Mouse (Mus musculus): ENCODE results near the gene Trmu. TPM values are rescaled to one million over a fixed set of nuclear protein-coding genes. Genes with fewer than 3 reads are reported as not detected.

The Trmu gene
- 10 to 100 TPM in 1 of 2 experiments, 1 to 10 TPM in 1; 5.7 to 22.6 TPM for polyA plus RNA-seq (2012; fragmentation: generic; extraction: Trizol)

GRCm38 (mm10) chr15:85878848-85879497 lies at the start of gene Trmu:
Gene Trmu (plus strand): TSS chr15:85879312.

DNA sequence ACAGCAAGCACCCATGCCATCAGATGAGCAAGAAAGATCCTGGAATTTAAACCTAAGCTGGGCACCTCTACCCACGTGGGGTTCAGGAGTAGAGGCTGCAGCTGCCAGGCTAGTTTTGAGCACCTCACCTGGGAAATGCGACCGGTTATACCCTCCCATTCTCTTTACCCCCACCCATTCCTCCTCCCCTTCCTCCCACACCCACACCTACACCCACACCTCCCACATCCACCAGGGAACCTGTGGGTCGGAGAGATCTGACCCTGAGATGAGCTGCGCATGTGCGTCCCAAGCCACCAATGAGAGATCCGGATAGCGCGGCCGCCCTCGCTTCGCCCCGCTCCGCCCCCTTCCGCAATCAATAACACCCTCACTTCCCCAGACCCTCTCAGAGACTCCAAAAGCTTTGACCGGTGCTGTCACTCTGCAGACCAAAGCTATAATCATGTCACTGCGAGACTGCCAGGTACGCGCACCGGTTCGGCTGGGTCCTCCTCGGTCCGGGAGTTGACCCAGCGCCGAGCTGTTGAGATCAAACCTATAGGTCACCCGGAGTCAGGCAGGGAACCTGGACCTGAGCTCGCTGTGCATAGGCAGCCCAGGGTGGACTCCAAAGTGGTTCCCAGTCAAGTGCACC lies 47.0 kb upstream of the Trmu start, which contains the start of gene Ttc38:
TSS of gene Ttc38 (plus strand) at position 353 of the 637 bp plus-strand sequence.

DNA sequence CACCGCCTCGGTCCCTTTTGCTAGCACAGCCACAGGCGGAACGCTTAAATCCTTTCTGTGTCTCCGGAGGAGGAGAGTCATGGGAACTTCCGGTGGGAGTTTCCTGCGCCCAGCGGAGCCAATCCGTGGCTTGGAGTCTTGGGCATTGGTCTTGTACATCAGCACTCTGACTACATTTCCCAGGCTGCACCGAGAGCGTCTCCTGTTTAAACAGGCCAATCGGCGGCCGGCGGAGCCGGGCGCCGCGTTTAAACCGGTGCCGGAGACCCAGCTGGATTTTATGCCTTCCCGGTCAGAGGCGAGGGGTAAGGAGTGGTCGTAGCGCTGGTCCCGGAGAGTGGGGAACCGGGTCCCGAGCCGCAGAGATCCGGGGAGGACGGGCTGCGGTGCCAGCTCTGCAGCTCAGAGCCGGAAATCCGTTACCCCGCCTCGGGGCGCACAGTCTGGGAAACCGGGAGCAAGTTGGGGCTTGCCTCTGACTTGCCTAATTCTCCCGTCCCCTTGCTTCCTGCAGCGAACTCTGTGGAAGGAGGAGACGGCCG lies 19.6 kb upstream of the Trmu start, which contains the start of gene Gtse1:
TSS of gene Gtse1 (plus strand) at position 256 of the 542 bp plus-strand sequence.

Other genes with a start within 250 kb of the Trmu start
- gene Ppara, start 144.3 kb upstream of the Trmu start, polyA plus RNA-seq (2012; fragmentation: generic; extraction: Trizol): under 1 TPM in 1 of 2 experiments, not detected in 1; 0.04 TPM
- 10 to 100 TPM; 13.8 to 19.0 TPM for gene Cdpf1, start 67.6 kb upstream of the Trmu start, polyA plus RNA-seq (2012; fragmentation: generic; extraction: Trizol)
- not detected for gene Pkdrej, start 57.6 kb upstream of the Trmu start, polyA plus RNA-seq (2012; fragmentation: generic; extraction: Trizol)
- gene Ttc38, start 47.0 kb upstream of the Trmu start, polyA plus RNA-seq (2012; fragmentation: generic; extraction: Trizol): under 1 TPM; 0.04 to 0.13 TPM
- gene Gtse1, start 19.6 kb upstream of the Trmu start, polyA plus RNA-seq (2012; fragmentation: generic; extraction: Trizol): 10 to 100 TPM; 26.3 to 33.7 TPM
- gene Celsr1, start 154.5 kb downstream of the Trmu start, polyA plus RNA-seq (2012; fragmentation: generic; extraction: Trizol): under 1 TPM in 1 of 2 experiments, not detected in 1; under 0.01 TPM
- gene Gramd4, start 178.4 kb downstream of the Trmu start, polyA plus RNA-seq (2012; fragmentation: generic; extraction: Trizol): 10 to 100 TPM in 1 of 2 experiments, 1 to 10 TPM in 1; 5.7 to 22.1 TPM